Mouse (Mus musculus): Measurements from ENCODE around the gene Bglap. TPM values are rescaled to one million over a fixed set of nuclear protein-coding genes. Genes with fewer than 3 reads are reported as not detected.

Bglap gene
- polyA plus RNA-seq, 1 experiment from 2014 or later, result not detected

DNA sequence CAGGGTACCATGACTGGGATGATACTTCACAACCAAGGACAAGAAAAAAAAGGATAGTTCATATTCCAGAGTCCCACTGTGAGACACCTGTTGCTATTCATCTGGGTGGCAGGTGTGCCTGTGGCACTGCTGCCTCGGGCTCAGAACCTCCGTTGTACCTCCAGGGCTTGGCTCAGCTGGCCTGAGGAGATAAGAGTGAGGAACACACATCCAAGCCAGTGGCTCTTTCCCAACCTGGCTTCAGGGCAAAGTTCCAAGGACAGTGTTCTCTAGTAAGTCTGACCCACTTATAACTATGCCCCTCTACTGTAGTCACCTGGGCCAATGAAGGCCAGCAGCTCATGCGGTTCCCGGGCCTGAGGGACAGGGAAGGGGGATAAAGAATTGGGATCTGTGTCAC lies 27.4 kb upstream of the Bglap start:
- Histone ChIP-seq H3K9ac (no peak overlapping the region), H3K9me3 (replicated peaks) (no peaks in the 10 kb centered on the region), H3K4me1 (replicated peaks) (peaks cover 41% of the 10 kb centered on the region), H3K36me3 (peaks cover 44% of the 10 kb centered on the region), H3K27me3 (replicated peaks) (no peaks in the 10 kb centered on the region), H3K4me3 (no peak overlapping the region), H3K27ac (ENCODE audit: poor library complexity, severe bottlenecking) (no peak overlapping the region), H3K4me2 (no peak overlapping the region)
- no peak for ATAC-seq (ENCODE audit: insufficient number of reproducible peaks, low FRiP score)
- WGBS, result 85% methylated on average over 4 of the region's 4 CpGs

DNA sequence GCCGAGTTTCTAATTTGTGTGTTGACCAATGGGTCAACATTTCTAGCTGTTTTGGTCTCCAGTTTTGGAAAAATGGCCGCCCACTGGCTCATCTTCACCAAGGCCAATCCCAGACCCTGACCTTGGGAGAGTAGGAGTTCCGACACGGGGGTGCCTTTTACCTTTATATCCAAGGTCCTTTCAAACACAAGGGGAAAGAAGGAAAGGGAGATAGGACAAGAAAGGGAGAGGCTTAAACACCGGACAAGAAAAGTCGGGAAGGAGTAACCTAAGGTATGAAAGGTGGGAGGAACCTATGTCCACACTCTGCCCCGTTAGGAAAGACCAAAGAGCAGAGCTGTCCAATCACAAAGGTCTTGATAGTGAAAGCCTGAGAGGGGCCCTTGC lies 26.4 kb upstream of the Bglap start:
- Histone ChIP-seq H3K36me3 (peaks cover 33% of the 10 kb centered on the region), H3K27me3 (replicated peaks) (no peaks in the 10 kb centered on the region), H3K27ac (ENCODE audit: poor library complexity, severe bottlenecking) (peak overlapping the region; percentile 96), H3K9me3 (replicated peaks) (no peaks in the 10 kb centered on the region), H3K4me1 (replicated peaks) (peaks cover 33% of the 10 kb centered on the region), H3K9ac (peak overlapping the region; percentile 82; the same call in 1 of the 2 replicates), H3K4me2 (peak overlapping the region; percentile 82), H3K4me3 (peak overlapping the region; percentile 71)
- 20% methylated on average over 7 of the region's 7 CpGs for WGBS
- no peak for ATAC-seq (ENCODE audit: insufficient number of reproducible peaks, low FRiP score)

DNA sequence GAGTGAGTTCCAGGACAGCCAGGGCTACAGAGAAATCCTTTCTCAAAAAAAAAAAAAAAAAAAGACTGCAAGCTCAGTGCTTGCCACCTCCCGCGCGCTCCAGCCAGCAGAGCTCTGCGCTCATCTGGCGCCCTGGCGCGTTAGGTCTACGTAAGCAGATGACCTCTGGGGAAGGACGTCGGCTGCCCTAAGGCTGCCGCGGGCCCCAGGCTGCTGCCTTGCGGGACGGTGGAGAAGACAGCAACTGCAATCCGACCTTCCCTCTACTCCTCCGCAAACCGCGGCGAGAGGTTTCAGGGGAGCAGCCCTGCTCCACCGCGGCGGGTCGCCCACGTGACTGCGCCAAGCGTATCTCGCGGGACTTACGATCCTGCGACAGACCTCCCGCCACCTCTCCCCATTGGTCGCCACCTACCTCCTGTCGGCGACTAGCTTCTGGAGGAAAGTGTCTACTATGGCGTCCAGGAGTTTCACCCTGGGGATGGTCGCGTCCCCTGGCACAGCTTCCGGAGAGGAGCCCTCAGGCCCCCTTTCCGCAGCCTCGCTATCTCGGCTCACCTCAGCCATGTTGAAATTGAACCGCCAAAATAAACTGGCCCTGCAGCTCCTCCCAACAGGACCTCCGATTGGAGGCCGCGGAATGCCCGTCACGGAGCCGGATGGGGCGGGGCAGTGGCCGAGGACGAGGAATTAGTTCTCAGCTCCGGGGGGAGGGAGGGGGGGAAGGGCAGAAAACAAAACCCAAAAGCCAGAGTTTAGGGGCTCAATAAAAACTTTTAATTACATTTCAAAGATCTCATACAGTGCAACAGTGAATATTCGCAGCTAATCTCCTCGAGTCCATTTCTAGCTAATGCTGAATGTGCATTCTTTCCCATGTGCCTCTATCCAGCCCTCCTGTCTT lies 25.7 kb upstream of the Bglap start, which contains the start of gene Pmf1:
TSS of gene Pmf1 (minus strand) at position 591 of the 904 bp plus-strand sequence.
- Histone ChIP-seq H3K4me2 (peak within 1 kb of the TSS; percentile 82), H3K9me3 (replicated peaks) (no peaks in the 10 kb centered on the region), H3K4me3 (peak within 1 kb of the TSS; percentile 71), H3K27me3 (replicated peaks) (no peaks in the 10 kb centered on the region), H3K36me3 (peaks cover 27% of the 10 kb centered on the region), H3K27ac (ENCODE audit: poor library complexity, severe bottlenecking) (peak within 1 kb of the TSS; percentile 96), H3K9ac (peak within 1 kb of the TSS; percentile 82), H3K4me1 (replicated peaks) (peaks cover 31% of the 10 kb centered on the region)
- under 1% methylated on average over 54 of the region's 54 CpGs for WGBS
- ATAC-seq (ENCODE audit: insufficient number of reproducible peaks, low FRiP score), result peak; percentile 95

- no peak for ATAC-seq (ENCODE audit: insufficient number of reproducible peaks, low FRiP score)
- H3K9ac ChIP-seq, result peak overlapping the region; percentile 82
- peak overlapping the region; percentile 82 for H3K4me2 ChIP-seq
- peaks cover 31% of the 10 kb centered on the region for H3K4me1 ChIP-seq (replicated peaks)
- H3K27me3 ChIP-seq (replicated peaks), result no peaks in the 10 kb centered on the region
- WGBS, result 61% methylated on average over 5 of the region's 5 CpGs
- H3K9me3 ChIP-seq (replicated peaks), result no peaks in the 10 kb centered on the region
- H3K36me3 ChIP-seq, result peaks cover 25% of the 10 kb centered on the region
- H3K27ac ChIP-seq (ENCODE audit: poor library complexity, severe bottlenecking), result no peak overlapping the region
- peak overlapping the region; percentile 71 for H3K4me3 ChIP-seq
These were observed 24.7 kb upstream of the Bglap start for GRCm38 (mm10) chr3:88408953-88409352.

GRCm38 (mm10) chr3:88407529-88407928 lies 23.3 kb upstream of the Bglap start:
- H3K27ac ChIP-seq (ENCODE audit: poor library complexity, severe bottlenecking), result no peak overlapping the region

GRCm38 (mm10) chr3:88407090-88407489 lies 22.8 kb upstream of the Bglap start:
- no peak for ATAC-seq (ENCODE audit: insufficient number of reproducible peaks, low FRiP score)
- Histone ChIP-seq H3K4me2 (no peak overlapping the region), H3K9ac (no peak overlapping the region; the same call in 1 of the 2 replicates), H3K9me3 (replicated peaks) (no peaks in the 10 kb centered on the region), H3K27ac (ENCODE audit: poor library complexity, severe bottlenecking) (no peak overlapping the region), H3K4me3 (no peak overlapping the region), H3K36me3 (peaks cover 19% of the 10 kb centered on the region), H3K4me1 (replicated peaks) (peaks cover 31% of the 10 kb centered on the region), H3K27me3 (replicated peaks) (no peaks in the 10 kb centered on the region)
- 1% methylated on average over 2 of the region's 2 CpGs for WGBS

More at GRCm38 (mm10) chr3:88407529-88407928, 23.3 kb upstream of the Bglap start:
- peaks cover 31% of the 10 kb centered on the region for H3K4me1 ChIP-seq (replicated peaks)
- H3K36me3 ChIP-seq, result peaks cover 24% of the 10 kb centered on the region
- H3K9ac ChIP-seq, result no peak overlapping the region
- no peak overlapping the region for H3K4me3 ChIP-seq
- WGBS, result 56% methylated on average over 7 of the region's 7 CpGs
- H3K4me2 ChIP-seq, result no peak overlapping the region
- no peaks in the 10 kb centered on the region for H3K27me3 ChIP-seq (replicated peaks)
- H3K9me3 ChIP-seq (replicated peaks), result no peaks in the 10 kb centered on the region
- no peak for ATAC-seq (ENCODE audit: insufficient number of reproducible peaks, low FRiP score)

DNA sequence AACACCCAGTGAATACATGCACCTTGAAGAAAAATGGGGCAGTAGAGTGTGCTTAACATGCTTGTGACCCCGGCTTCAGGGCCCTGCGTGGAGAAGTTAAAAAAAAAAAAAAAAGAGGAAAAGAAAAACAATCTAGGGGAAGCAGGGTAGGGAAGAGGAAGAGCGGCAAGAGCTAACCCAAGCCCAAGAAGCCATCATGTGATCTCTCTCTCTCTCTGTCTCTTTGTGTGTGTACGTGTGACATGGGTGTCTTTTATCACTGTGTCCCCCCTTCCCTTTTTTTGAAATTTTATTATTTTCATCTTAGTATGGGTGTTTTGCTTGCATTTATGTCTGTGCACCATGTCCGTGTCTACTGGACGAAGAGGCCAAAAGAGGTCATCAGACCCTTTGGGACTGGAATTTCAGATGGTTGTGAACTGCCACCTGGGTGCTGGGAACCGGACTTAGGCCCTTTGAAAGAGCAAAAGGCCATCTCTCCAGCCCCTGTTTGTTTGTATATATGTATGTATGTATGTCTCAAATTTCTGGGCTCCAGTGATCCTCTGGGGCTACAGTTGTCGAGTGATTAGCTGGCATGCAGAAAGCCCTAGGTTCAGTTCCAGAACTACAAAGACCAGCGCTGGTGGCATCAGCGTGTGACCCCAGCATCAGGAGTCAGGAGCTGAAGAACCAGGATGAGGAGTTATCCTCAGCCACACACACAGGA lies 19.4 kb upstream of the Bglap start:
- no peak for ATAC-seq (ENCODE audit: insufficient number of reproducible peaks, low FRiP score)

GRCm38 (mm10) chr3:88398666-88399065 lies 14.4 kb upstream of the Bglap start:
- H3K4me3 ChIP-seq, result no peak overlapping the region
- no peak overlapping the region for H3K9ac ChIP-seq
- 84% methylated on average over 2 of the region's 2 CpGs for WGBS
- H3K9me3 ChIP-seq (replicated peaks), result no peaks in the 10 kb centered on the region
- no peak for ATAC-seq (ENCODE audit: insufficient number of reproducible peaks, low FRiP score)
- no peak overlapping the region for H3K4me2 ChIP-seq
- H3K27me3 ChIP-seq (replicated peaks), result no peaks in the 10 kb centered on the region
- no peaks in the 10 kb centered on the region for H3K4me1 ChIP-seq (replicated peaks)
- H3K36me3 ChIP-seq, result peaks cover 71% of the 10 kb centered on the region
- H3K27ac ChIP-seq (ENCODE audit: poor library complexity, severe bottlenecking), result no peak overlapping the region

More for the DNA sequence above, 19.4 kb upstream of the Bglap start:
- 93% methylated on average over 10 of the region's 10 CpGs for WGBS
- no peaks in the 10 kb centered on the region for H3K9me3 ChIP-seq (replicated peaks)
- peaks cover 35% of the 10 kb centered on the region for H3K36me3 ChIP-seq
- H3K4me3 ChIP-seq, result no peak overlapping the region
- H3K4me2 ChIP-seq, result no peak overlapping the region
- H3K4me1 ChIP-seq (replicated peaks), result peaks cover 14% of the 10 kb centered on the region
- H3K27me3 ChIP-seq (replicated peaks), result no peaks in the 10 kb centered on the region
- H3K27ac ChIP-seq (ENCODE audit: poor library complexity, severe bottlenecking), result no peak overlapping the region
- H3K9ac ChIP-seq, result no peak overlapping the region

DNA sequence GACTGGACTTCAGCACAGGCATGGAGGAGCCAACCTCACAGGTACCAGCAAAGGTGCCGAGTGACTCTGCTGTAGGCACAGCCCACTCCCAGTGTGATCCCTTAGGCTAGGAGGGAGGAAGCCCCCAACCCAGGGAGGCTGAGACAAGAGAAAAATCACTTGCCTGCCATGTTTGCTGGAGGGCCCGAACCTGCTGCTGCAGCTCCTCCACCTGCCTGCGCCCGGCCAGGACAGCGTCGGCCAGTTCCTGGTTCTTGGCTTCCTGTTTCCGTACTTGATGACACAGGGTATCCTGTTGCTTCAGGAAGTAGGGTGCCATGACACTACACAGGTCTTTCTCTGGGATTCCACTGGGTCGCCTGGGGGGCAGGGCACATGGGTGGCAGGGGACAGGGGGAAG lies 11.5 kb upstream of the Bglap start:
- WGBS, result 76% methylated on average over 8 of the region's 8 CpGs
- peaks cover 59% of the 10 kb centered on the region for H3K36me3 ChIP-seq
- no peak overlapping the region for H3K4me2 ChIP-seq
- H3K9ac ChIP-seq, result no peak overlapping the region
- no peak for ATAC-seq (ENCODE audit: insufficient number of reproducible peaks, low FRiP score)
- H3K4me1 ChIP-seq (replicated peaks), result no peaks in the 10 kb centered on the region
- H3K4me3 ChIP-seq, result no peak overlapping the region
- H3K9me3 ChIP-seq (replicated peaks), result no peaks in the 10 kb centered on the region
- no peaks in the 10 kb centered on the region for H3K27me3 ChIP-seq (replicated peaks)
- no peak overlapping the region for H3K27ac ChIP-seq (ENCODE audit: poor library complexity, severe bottlenecking)

GRCm38 (mm10) chr3:88395288-88395687 lies 11.0 kb upstream of the Bglap start:
- H3K4me1 ChIP-seq (replicated peaks), result no peaks in the 10 kb centered on the region
- no peak overlapping the region for H3K4me3 ChIP-seq
- no peak overlapping the region for H3K4me2 ChIP-seq
- ATAC-seq (ENCODE audit: insufficient number of reproducible peaks, low FRiP score), result no peak
- no peaks in the 10 kb centered on the region for H3K27me3 ChIP-seq (replicated peaks)
- peaks cover 58% of the 10 kb centered on the region for H3K36me3 ChIP-seq
- 93% methylated on average over 6 of the region's 6 CpGs for WGBS
- H3K27ac ChIP-seq (ENCODE audit: poor library complexity, severe bottlenecking), result no peak overlapping the region
- no peak overlapping the region for H3K9ac ChIP-seq
- no peaks in the 10 kb centered on the region for H3K9me3 ChIP-seq (replicated peaks)

DNA sequence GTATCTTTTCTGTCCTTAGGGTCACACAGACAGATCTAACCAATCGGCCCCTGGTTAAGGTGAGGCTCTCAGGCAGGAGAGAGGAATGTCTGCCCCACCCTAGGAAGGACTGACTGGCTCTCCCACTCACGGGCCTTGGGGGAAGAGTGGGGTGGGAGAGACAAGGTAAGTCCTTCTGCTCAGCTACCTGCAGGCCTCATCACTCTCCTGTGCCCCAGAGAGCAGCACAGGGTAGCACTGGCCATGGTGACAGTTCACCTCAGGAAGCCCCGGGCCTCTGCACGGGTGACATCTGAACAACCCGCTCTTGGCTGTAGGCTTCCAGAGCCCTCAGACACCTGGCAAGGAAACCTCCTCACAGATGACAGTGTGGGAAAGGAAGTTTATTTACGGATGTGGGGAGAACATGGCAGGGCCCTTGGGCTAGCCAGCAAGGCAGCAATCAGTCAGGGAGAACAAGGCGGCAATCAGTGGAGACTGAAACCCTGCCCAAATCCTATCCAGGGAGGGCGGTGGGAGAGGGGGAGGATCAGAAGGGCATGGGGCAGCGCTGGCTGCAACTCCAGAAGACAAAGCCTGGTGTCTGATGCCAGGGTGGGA lies 9.6 kb upstream of the Bglap start:
- no peak overlapping the region for H3K4me3 ChIP-seq
- H3K9ac ChIP-seq, result no peak overlapping the region
- H3K27ac ChIP-seq (ENCODE audit: poor library complexity, severe bottlenecking), result no peak overlapping the region
- ATAC-seq (ENCODE audit: insufficient number of reproducible peaks, low FRiP score), result no peak
- no peaks in the 10 kb centered on the region for H3K27me3 ChIP-seq (replicated peaks)
- H3K4me1 ChIP-seq (replicated peaks), result no peaks in the 10 kb centered on the region
- WGBS, result 89% methylated on average over 9 of the region's 9 CpGs
- H3K36me3 ChIP-seq, result peaks cover 51% of the 10 kb centered on the region
- H3K4me2 ChIP-seq, result no peak overlapping the region
- H3K9me3 ChIP-seq (replicated peaks), result no peaks in the 10 kb centered on the region

All from heart, embryonic 12.5 days (tissue).